Mouse (Mus musculus) CH12.LX (cell line): ENCODE data around the gene Arl8b. TPM values are rescaled to one million over a fixed set of nuclear protein-coding genes. Genes with fewer than 3 reads are reported as not detected.

Experiments used
- DNase-seq: peaks from one replicate; pipeline ENCODE4 v3.0.0-alpha.2; 2013; ENCODE audit errors: extremely low read depth
- H3K27ac ChIP-seq: 2 replicates; pipeline ENCODE4 v1.5.1; 2012; ENCODE audit warnings: low read depth, mild to moderate bottlenecking, control low read depth, moderate library complexity; ENCODE audit not compliant: insufficient read depth
- H3K27me3 ChIP-seq: replicated peaks from 2 replicates; pipeline ENCODE3; 2012; ENCODE audit warnings: inconsistent platforms
- H3K36me3 ChIP-seq, 2 experiments: replicated peaks in 1 of 2; 2 replicates each; pipeline versions ENCODE3 to v1.6.1; 2012; ENCODE audit warnings: inconsistent platforms in 1 of 2, low read length in 1 of 2, mild to moderate bottlenecking in 1 of 2, mixed read lengths in 1 of 2, moderate library complexity in 1 of 2; ENCODE audit not compliant: control insufficient read depth in 1 of 2, insufficient read depth in 1 of 2
- H3K4me1 ChIP-seq, 2 experiments: 2 replicates each; pipeline ENCODE4 v1.6.1; 2012; ENCODE audit warnings: inconsistent platforms in 1 of 2, moderate library complexity in 1 of 2; ENCODE audit not compliant: insufficient read depth in 2 of 2, control insufficient read depth in 1 of 2
- H3K4me2 ChIP-seq: 2 replicates; pipeline ENCODE4 v1.6.1; 2012; ENCODE audit warnings: low read depth, mild to moderate bottlenecking, control low read depth; ENCODE audit not compliant: poor library complexity, insufficient read depth, severe bottlenecking
- H3K4me3 ChIP-seq, 3 experiments: fragments of 150-350 bp in 1 of 3; sonication (generic) in 1 of 3; replicated peaks in 1 of 3; 2 replicates each; pipeline versions ENCODE3 to v1.5.1; 2011 to 2012; ENCODE audit warnings: low read depth in 2 of 3, low read length in 2 of 3, mild to moderate bottlenecking in 2 of 3, moderate library complexity in 2 of 3, control low read depth in 1 of 3, improper control_type of control experiment in 1 of 3, inconsistent platforms in 1 of 3, mixed read lengths in 1 of 3; ENCODE audit not compliant: poor library complexity in 1 of 3
- H3K79me2 ChIP-seq: replicated peaks from 2 replicates; pipeline ENCODE4 v1.6.1; 2012; ENCODE audit warnings: mild to moderate bottlenecking, moderate library complexity; ENCODE audit not compliant: control insufficient read depth, poor library complexity, insufficient read depth, severe bottlenecking; ENCODE audit errors: extremely low read depth
- H3K9ac ChIP-seq: 2 replicates; pipeline ENCODE4 v1.6.1; 2012; ENCODE audit warnings: low read depth, mild to moderate bottlenecking, control low read depth, moderate library complexity; ENCODE audit not compliant: insufficient read depth
- H3K9me3 ChIP-seq: replicated peaks from 2 replicates; pipeline ENCODE3; 2012; ENCODE audit warnings: low read length, inconsistent platforms, mixed read lengths
- CHD1 ChIP-seq: IDR thresholded peaks from 2 replicates; pipeline ENCODE4 v1.6.1; 2012; ENCODE audit warnings: low read depth, low read length, improper control_type of control experiment, inconsistent platforms
- CTCF ChIP-seq, 2 experiments: IDR thresholded peaks in 1 of 2; conservative IDR thresholded peaks in 1 of 2; 2 replicates each; pipeline ENCODE4 v1.5.1; 2011 to 2012; ENCODE audit warnings: low read depth in 2 of 2, low read length in 2 of 2, improper control_type of control experiment in 1 of 2, inconsistent platforms in 1 of 2, mild to moderate bottlenecking in 1 of 2, moderate library complexity in 1 of 2
- E2F4 ChIP-seq: IDR thresholded peaks from 2 replicates; pipeline ENCODE4 v1.6.1; 2011; ENCODE audit warnings: low read depth, low read length, improper control_type of control experiment; ENCODE audit not compliant: insufficient replicate concordance
- ELF1 ChIP-seq: IDR thresholded peaks from 2 replicates; pipeline ENCODE4 v1.6.1; 2014; ENCODE audit warnings: low read depth, mild to moderate bottlenecking, inconsistent platforms, low read length, improper control_type of control experiment
- ETS1 ChIP-seq: conservative IDR thresholded peaks from 2 replicates; pipeline ENCODE4 v1.6.1; 2012; ENCODE audit warnings: low read depth, mild to moderate bottlenecking, inconsistent platforms, low read length, improper control_type of control experiment, moderate library complexity
- MAZ ChIP-seq: IDR thresholded peaks from 2 replicates; pipeline ENCODE4 v1.6.1; 2012; ENCODE audit warnings: low read depth, mild to moderate bottlenecking, inconsistent platforms, low read length, improper control_type of control experiment, moderate library complexity
- MXI1 ChIP-seq: IDR thresholded peaks from 2 replicates; pipeline ENCODE4 v1.6.1; 2011; ENCODE audit warnings: mild to moderate bottlenecking, low read depth, low read length, improper control_type of control experiment
- MYC ChIP-seq: IDR thresholded peaks from 2 replicates; pipeline ENCODE4 v1.6.1; 2011; ENCODE audit warnings: low read depth, mild to moderate bottlenecking, improper control_type of control experiment, low read length
- PAX5 ChIP-seq: IDR thresholded peaks from 2 replicates; pipeline ENCODE4 v1.6.1; 2012; ENCODE audit warnings: low read length, inconsistent platforms, mixed read lengths
- RAD21 ChIP-seq: IDR thresholded peaks from 2 replicates; pipeline ENCODE4 v1.6.1; 2011; ENCODE audit warnings: low read depth, mild to moderate bottlenecking, low read length, improper control_type of control experiment, moderate library complexity
- RCOR1 ChIP-seq: conservative IDR thresholded peaks from 2 replicates; pipeline ENCODE4 v1.6.1; 2012; ENCODE audit warnings: low read depth, mild to moderate bottlenecking, inconsistent platforms, low read length, improper control_type of control experiment
- SMC3 ChIP-seq: IDR thresholded peaks from 2 replicates; pipeline ENCODE4 v1.6.1; 2011; ENCODE audit warnings: low read depth, low read length, improper control_type of control experiment
- TBP ChIP-seq: conservative IDR thresholded peaks from 2 replicates; pipeline ENCODE4 v1.6.1; 2011; ENCODE audit warnings: low read depth, low read length, improper control_type of control experiment
- UBTF ChIP-seq: IDR thresholded peaks from 2 replicates; pipeline ENCODE4 v1.6.1; 2012; ENCODE audit warnings: low read depth, mild to moderate bottlenecking, inconsistent platforms, low read length, improper control_type of control experiment, moderate library complexity
- USF1 ChIP-seq: IDR thresholded peaks from 2 replicates; pipeline ENCODE4 v1.6.1; 2014; ENCODE audit warnings: low read depth, mild to moderate bottlenecking, inconsistent platforms, low read length, improper control_type of control experiment
- ZKSCAN1 ChIP-seq: IDR thresholded peaks from 2 replicates; pipeline ENCODE4 v1.6.1; 2012; ENCODE audit warnings: low read depth, inconsistent platforms, low read length, improper control_type of control experiment, borderline replicate concordance
- ZNF384 ChIP-seq: IDR thresholded peaks from 2 replicates; pipeline ENCODE4 v1.6.1; 2012; ENCODE audit warnings: low read depth, low read length, improper control_type of control experiment, inconsistent platforms
- dilution Hi-C: fragments of 300-500 bp; cut with MboI; formaldehyde crosslinking; loops from 2 replicates; pipeline ENCODE4 v1.14.3; 2020; ENCODE audit warnings: low sequenced_read_pairs; ENCODE audit not compliant: extremely low pct_unique_long_range_greater_than_20kb, extremely low pct_ligation_motif_present
- in situ Hi-C: fragments of 300-500 bp; cut with MboI; formaldehyde crosslinking; loops from 3 replicates; pipeline ENCODE4 v1.14.3; 2019; ENCODE audit warnings: low sequenced_read_pairs, low pct_ligation_motif_present, low pct_unique_long_range_greater_than_20kb, mixed read lengths
- polyA plus RNA-seq: library from polyadenylated mRNA; unstranded; fragments of >175 nt; gene quantifications from 2 replicates; pipeline ENCODE4 v1.2.1, GENCODE M21; 2012; ENCODE audit warnings: low read depth; ENCODE audit not compliant: insufficient read length
- total RNA-seq, 2 experiments: library from RNA; depleted of rRNA; stranded (reverse); fragments of 300-350 nt in 1 of 2; fragments of >200 nt in 1 of 2; gene quantifications; 2 replicates each; pipeline ENCODE4 v1.2.3; 2012 to 2014

Arl8b gene
- total and polyA plus RNA-seq, 3 experiments, result 47.8 to 170 (median 141) TPM

DNA sequence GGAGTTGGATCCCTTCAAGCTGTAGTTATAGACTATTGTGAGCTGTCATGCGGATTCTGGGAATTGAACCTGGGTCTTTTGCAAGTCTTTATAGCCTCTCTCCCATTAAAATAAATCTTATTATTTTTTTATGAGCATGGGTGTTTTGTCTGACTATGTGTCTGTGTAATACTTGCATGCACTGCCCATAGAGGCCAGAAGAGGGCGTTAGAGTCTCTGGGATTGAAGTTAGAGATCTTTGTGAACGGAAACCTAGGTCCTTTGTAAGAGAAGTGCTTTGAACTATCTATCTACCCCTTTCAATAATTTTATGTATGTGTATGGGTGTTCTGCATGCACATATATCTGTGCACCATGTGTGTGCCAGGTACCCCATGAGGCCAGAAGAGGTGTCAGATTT lies 24.5 kb downstream of the Arl8b start:
- in situ Hi-C loops (no loop called here), dilution Hi-C loops (no loop called here)
- no peak overlapping the region for H3K4me3 ChIP-seq
- DNase-seq, result no peak
- H3K4me2 ChIP-seq, result no peak overlapping the region
- H3K9ac ChIP-seq, result no peak overlapping the region
- peaks cover 79% of the 10 kb centered on the region for H3K79me2 ChIP-seq
- peak; percentile 39; the same call in 1 of the 2 replicates for TF ChIP-seq ZKSCAN1
- no peak for TF ChIP-seq E2F4
- no peak for TF ChIP-seq ZNF384
- no peak for TF ChIP-seq USF1
- TF ChIP-seq MYC, result no peak
- TF ChIP-seq MAZ, result no peak
- TF ChIP-seq RCOR1, result no peak
- TF ChIP-seq RAD21, result peak; percentile 25
- peak in 1 of 2 experiments; percentile 53; a peak in 3 of 4 replicates for TF ChIP-seq CTCF (conservative IDR thresholded peaks at IDR 0.05 in 1 of 2, IDR thresholded peaks at IDR 0.05 in 1 of 2; ENCODE audit: low read depth in 2 of 2, low read length in 2 of 2)
- TF ChIP-seq ETS1, result no peak
- no peak for TF ChIP-seq ELF1
- peak; percentile 23 for TF ChIP-seq SMC3
- no peak for TF ChIP-seq MXI1
- H3K36me3 ChIP-seq, result peaks cover 0 to 24% of the 10 kb centered on the region in 2 experiments
- H3K27ac ChIP-seq, result no peak overlapping the region
- H3K4me1 ChIP-seq, result peaks cover 13 to 73% of the 10 kb centered on the region in 2 experiments
- no peaks in the 10 kb centered on the region for H3K9me3 ChIP-seq
- no peaks in the 10 kb centered on the region for H3K27me3 ChIP-seq

DNA sequence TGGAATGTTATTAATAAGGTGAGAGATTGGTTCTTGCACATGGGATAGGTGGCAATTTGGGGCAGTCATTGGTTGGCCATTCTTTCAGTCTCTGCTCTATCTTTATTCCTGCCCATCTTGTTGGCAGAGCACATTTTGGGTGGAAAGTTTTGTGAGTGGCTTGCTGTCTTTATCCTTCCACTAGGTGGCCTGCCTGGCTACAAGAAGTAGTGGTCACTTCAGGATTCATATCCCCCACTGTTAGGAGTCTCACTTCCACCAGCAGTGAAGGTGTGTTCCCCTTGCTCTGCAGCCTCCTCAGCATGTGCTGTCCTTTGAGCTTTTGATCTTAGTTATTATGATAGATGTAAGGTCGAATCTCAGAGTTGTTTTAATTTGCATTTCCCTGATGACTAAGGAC lies 25.9 kb downstream of the Arl8b start:
- no peak for DNase-seq
- Histone ChIP-seq H3K9me3 (no peaks in the 10 kb centered on the region), H3K9ac (no peak overlapping the region), H3K4me1 (peaks cover 15 to 63% of the 10 kb centered on the region in 2 experiments), H3K27ac (no peak overlapping the region), H3K36me3 (peaks cover 2 to 28% of the 10 kb centered on the region in 2 experiments), H3K4me3 (no peak overlapping the region), H3K4me2 (no peak overlapping the region), H3K79me2 (peaks cover 79% of the 10 kb centered on the region), H3K27me3 (no peaks in the 10 kb centered on the region)
- in situ Hi-C loops (no loop called here), dilution Hi-C loops (no loop called here)
- TF ChIP-seq USF1 (no peak), ZKSCAN1 (no peak), RCOR1 (no peak), RAD21 (peak; percentile 43), MAZ (no peak), CTCF (conservative IDR thresholded peaks at IDR 0.05 in 1 of 2, IDR thresholded peaks at IDR 0.05 in 1 of 2; ENCODE audit: low read depth in 2 of 2, low read length in 2 of 2) (peak in 1 of 2 experiments; percentile 59; a peak in 2 of 4 replicates), UBTF (no peak), ELF1 (no peak), CHD1 (no peak), TBP (no peak), SMC3 (peak; percentile 43), PAX5 (no peak)
